Mouse (Mus musculus): ENCODE measurements around the gene Aadacl3.

DNA sequence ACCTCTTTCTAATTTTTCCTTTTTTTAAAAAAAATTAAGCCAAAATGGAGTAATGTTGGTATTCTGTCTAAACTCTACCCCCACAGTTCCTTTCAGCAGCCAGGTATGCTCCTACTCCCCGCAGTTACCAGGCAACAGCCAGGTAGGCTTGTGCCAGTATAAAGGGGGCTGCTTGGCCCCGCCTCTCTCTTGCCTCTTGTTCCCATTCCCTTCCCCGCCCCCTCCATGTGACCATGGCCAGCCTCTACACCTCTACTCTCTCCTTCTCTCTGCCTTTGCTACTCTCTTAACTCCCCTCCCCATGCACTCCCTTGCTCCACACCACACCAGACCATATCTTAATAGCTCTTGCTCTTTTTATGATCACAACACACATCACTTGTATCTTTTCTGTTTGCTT is 57.3 kb downstream of the Aadacl3 start:
- no peak for TF ChIP-seq CTCF (IDR thresholded peaks at IDR 0.05; ENCODE audit: borderline replicate concordance, extremely low read depth, insufficient read depth, insufficient read length)
- no peak for TF ChIP-seq POLR2A (IDR thresholded peaks at IDR 0.05; ENCODE audit: borderline replicate concordance, extremely low read depth, insufficient read depth, insufficient read length, poor library complexity, severe bottlenecking)
